Mouse (Mus musculus): ENCODE data around the gene Reep3.
"Not testable (repeated sequence)": the region's sequence is repeated elsewhere in the genome, so short reads cannot be mapped to it uniquely, and the experiment has no call there.

The Reep3 gene

DNA sequence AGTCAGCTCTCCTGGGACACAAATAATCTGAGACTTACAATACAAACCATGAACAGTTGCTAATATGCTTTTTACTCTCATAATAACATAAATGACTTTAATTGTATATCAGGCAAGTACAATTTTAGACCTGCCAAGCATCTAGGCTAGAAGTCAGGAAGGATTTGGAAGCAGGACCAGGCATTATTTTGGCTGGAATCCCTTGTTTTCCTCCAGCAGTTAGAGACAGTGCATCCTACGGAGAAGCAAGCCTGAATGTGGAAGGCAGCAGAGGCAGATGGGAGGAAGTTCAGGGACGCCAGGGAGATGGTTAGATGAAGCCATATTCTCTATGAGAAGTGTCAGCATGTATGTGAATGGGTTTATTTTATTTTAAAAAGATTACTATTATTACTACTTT lies 79.4 kb downstream of the Reep3 start:
- DNase-seq (ENCODE audit: low spot score), result no peak

GRCm38 (mm10) chr10:67016615-67017278 lies 80.0 kb downstream of the Reep3 start:
- DNase-seq (ENCODE audit: low spot score), result no peak

DNA sequence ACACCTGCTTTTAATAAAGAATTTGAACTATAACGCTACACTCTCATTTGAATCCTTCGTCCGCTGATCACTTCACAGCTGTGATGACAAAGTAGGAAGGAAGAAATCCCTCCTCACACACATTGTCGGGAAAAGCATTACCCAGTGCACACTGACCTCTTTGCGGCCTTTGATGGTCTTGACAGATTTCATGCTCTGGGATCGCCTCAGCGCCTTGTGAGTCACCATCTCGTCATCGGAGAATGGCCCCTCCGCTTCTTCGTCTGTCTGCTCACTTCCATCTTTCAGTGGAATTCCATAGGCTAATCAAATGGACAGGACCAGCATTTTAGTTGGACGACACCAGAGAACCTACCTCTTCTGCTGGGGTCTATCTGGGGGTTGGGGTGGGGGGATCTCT lies 82.0 kb downstream of the Reep3 start:
- DNase-seq (ENCODE audit: low spot score), result no peak

DNA sequence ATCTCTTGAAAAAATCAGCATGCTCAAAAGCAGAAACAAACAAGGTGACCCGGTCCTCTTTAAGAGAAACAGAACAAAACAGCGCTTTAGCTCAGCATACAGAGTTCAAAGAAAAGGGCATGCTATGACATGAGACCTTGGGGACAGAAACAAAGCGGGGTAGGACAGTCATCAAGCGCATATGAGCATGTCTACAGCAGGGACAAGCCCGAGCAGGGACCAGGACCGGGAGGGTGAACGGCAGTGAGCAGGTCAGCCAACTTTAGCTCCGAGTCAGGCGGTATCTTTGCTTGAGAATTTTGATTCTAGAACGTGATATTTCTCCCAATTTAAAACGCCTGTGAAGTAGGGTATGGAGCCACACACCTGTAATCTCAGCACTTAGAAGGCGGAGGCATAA lies 86.2 kb downstream of the Reep3 start:
- no peak for DNase-seq (ENCODE audit: low spot score)

GRCm38 (mm10) chr10:67004527-67005042 lies 92.2 kb downstream of the Reep3 start:
- no peak for DNase-seq (ENCODE audit: low spot score)

GRCm38 (mm10) chr10:67003743-67004526 lies 92.8 kb downstream of the Reep3 start:
- DNase-seq (ENCODE audit: low spot score), result peak; percentile 66

DNA sequence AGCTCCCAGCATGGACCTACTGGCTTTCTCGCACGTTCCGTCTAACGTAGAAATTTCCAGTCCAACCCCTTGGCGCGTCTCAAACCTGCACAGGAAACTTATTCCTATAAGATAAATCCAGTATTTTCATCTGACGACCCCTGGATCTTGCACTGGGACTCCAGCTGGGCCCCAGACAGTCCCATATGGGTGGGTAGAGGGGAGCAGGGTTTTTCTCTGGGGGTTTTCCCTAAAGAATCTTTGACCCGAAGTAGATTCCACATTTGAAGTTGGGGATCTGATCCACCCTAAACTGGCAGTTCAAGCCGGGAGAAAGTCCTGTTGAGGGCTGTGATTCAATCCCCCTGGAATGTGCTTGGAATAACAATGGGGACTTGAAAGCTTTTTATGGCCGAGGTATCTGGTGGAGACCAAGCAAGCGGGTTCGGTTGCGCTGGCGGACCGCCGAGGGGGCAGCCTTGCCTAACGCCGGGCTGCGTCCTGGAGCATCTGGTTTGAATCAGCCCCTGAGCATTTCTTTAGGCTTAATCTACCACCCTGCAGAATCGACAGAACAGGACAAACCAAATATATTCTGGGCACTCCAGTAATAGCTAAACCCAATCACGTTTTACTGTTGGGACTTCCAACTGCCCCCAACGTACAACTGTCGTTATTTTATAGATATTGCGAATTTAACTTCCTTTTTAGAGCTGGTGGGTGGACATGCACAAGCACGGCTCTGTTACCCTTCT lies 93.6 kb downstream of the Reep3 start:
- peak; percentile 53 for DNase-seq (ENCODE audit: low spot score)

- DNase-seq (ENCODE audit: low spot score), result peak; percentile 8
Measured at GRCm38 (mm10) chr10:67002207-67003008, 94.3 kb downstream of the Reep3 start.

DNA sequence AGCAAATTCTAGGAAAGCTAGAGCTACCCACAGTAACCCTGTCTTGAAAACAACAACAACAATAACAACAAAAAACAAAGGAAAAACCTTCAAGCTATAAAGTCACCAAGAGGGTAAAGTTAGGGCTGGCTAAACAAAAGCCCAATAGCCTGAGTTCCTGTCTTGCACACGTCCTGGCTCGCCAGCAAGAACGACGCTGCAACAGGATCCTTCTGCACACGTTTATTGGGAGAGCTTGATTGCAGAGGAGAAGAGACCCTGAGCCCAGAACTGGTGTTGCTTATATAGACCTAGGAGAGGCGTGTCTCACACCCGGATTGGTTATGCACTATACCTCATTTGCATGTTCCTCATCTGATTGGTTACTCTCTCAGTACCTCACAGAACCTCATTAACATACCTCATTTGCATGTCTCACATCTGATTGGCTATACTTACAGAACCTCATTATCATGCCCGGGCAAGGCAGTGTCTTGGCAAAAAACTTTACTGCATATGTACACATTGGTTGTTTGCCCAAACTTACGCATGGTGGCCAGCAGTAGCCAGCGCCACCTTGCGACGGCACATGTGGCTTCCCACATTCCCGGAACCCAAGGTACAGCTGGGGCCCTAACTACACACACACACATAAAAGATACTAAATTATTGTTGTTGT lies 95.7 kb downstream of the Reep3 start:
- not testable (repeated sequence) for DNase-seq (ENCODE audit: low spot score)

GRCm38 (mm10) chr10:67000136-67000535 lies 96.6 kb downstream of the Reep3 start:
- DNase-seq (ENCODE audit: low spot score), result no peak

GRCm38 (mm10) chr10:66998770-66999169 lies 98.0 kb downstream of the Reep3 start:
- no peak for DNase-seq (ENCODE audit: low spot score)

- no peak for DNase-seq (ENCODE audit: low spot score)
Measured at GRCm38 (mm10) chr10:66995181-66995580, 101.6 kb downstream of the Reep3 start.

DNA sequence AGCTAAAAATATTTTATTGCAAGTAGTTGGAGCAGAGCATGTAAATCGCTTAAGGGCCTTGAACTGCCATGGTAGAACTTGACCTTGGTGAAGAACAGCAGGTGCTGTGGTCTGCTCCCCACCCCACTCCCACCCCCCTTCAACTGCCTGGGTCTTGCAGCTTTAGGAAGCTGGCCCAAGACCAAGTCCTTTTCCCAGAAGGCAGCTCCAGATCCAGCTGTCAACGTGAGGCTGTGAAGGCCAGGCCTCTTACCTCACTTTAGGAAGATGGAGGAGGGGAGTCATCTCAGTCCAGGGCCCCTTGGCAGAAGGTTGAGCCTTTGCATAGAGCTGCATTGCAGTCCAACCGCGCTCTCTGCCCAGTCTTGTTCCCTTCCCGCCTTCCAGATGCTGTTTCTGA lies 102.3 kb downstream of the Reep3 start:
- DNase-seq (ENCODE audit: low spot score), result no peak

DNA sequence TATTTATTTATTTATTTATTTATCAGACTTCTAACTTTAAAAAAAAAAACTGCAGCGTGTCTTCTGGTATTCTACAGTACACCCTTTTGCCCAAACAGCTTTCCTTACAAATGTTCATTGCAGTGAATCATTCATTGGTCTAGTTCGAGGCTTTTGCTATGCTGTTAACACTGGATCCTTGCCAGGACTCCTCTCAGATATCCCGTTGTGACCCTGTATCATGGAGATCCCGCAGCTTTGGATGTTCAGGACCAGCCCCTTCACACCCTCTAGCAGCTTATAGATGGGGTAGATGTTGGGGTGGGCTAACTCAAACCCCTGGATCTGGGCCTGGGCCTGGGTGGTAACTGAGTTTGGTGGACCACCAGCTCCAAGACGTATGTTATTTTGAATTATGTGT lies 104.2 kb downstream of the Reep3 start:
- DNase-seq (ENCODE audit: low spot score), result no peak

DNA sequence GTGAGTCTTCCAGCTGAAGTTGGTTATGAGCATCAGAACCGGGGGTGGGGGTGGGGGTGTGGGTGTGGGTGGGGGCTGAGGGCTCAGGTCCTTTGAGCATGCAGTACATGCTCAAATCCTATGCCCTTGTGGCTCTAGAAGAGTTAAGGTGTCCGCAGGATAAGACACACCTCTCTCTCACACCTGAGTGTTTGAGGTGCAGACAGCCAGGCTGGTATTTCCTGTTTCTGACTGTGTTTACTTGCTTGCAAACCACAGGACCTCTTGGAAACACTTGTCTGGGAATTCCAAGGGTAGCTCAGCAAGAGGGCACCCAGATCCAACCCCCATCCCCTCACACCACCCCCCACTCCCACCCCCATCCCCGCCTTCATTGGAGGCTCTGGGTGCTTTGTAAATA lies 106.2 kb downstream of the Reep3 start:
- no peak for DNase-seq (ENCODE audit: low spot score)

GRCm38 (mm10) chr10:66983043-66983442 lies 113.7 kb downstream of the Reep3 start:
- no peak for DNase-seq (ENCODE audit: low spot score)

- DNase-seq (ENCODE audit: low spot score), result no peak
Measured at GRCm38 (mm10) chr10:66978215-66978614, 118.5 kb downstream of the Reep3 start.

DNA sequence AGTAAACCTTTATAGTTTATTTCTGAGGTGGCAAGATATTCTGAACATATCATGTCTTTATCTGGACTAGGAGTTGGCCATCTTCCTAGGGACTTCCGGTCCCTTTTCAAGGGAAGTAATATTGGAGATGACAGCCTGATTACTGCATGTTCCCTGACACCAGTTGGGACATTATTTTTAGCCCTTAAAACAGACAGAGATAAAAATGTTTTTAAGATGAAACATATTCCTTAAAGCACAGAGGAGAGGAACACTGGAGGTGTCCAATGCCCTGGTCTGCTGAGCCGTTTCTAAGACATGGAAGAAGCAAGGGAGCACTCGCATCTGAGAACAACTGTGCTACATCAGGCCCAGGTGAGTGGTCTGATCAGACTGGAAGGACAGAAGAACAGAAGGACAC lies 119.7 kb downstream of the Reep3 start:
- DNase-seq (ENCODE audit: low spot score), result no peak

DNA sequence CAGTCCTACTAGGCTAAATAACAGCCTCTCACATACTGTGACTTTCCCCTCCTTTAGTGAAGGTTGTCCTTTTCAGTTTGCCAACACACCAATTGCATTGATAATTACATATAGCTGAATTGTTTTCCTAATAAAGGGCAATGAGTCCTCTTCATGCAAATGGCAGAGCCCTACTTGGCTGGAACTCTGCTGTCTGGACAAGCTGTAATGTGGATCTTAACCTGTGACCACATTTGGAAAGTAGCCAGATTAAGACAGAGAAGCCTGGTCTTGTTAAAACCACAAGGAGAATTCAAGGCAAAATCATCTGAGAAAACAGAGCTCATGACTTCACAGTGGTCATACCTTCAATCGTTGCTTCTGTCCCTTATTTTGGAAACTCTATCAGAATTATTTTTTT lies 121.3 kb downstream of the Reep3 start:
- DNase-seq (ENCODE audit: low spot score), result no peak

DNA sequence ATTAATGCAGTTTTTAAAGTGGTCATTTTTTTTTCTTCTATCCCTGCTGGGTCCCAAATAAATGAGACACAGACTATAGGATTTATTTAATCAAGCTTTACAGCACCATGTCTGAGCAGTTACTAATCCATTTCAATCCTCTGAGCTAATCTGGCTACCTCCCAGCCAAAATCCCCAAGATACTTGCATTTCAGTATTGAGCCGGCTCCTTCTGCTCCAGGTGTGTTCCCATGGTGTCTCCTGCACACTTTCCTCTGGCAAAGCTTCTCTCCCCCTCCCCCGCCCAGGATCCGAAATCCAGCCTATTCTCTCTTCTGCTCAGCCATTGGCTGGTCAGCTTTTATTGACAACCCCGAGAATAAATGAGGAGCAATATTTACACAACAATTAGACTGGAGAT lies 122.3 kb downstream of the Reep3 start:
- no peak for DNase-seq (ENCODE audit: low spot score)

DNA sequence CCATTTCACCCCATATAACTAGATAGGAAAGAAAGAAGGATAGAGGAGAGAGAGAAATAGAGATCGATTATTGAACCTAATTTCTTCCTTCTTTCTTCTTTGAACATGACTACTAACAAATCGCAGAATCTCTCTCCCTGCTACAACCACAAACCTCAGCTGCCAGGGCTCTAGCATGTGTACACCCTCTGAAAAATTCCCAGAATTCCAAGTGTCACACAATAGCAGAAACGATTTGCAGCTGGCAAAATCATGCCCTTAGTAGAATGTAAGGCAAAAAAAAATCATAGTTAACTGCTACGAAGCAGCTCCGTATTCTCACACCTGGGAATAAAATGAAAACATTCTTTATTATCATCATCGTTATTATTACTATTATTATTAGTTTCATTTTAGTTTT lies 122.9 kb downstream of the Reep3 start:
- DNase-seq (ENCODE audit: low spot score), result no peak

All from retina, embryonic 14.5 days (tissue).